Mouse (Mus musculus): ENCODE data around the gene Cyb561d2. TPM values are rescaled to one million over a fixed set of nuclear protein-coding genes. Genes with fewer than 3 reads are reported as not detected.
A peak's percentile ranks its signal among the peaks of the same experiment; 100 is the strongest.

Gene Cyb561d2
- total and polyA plus RNA-seq, 3 experiments = 37.8 to 38.1 TPM; not detected in 1

DNA sequence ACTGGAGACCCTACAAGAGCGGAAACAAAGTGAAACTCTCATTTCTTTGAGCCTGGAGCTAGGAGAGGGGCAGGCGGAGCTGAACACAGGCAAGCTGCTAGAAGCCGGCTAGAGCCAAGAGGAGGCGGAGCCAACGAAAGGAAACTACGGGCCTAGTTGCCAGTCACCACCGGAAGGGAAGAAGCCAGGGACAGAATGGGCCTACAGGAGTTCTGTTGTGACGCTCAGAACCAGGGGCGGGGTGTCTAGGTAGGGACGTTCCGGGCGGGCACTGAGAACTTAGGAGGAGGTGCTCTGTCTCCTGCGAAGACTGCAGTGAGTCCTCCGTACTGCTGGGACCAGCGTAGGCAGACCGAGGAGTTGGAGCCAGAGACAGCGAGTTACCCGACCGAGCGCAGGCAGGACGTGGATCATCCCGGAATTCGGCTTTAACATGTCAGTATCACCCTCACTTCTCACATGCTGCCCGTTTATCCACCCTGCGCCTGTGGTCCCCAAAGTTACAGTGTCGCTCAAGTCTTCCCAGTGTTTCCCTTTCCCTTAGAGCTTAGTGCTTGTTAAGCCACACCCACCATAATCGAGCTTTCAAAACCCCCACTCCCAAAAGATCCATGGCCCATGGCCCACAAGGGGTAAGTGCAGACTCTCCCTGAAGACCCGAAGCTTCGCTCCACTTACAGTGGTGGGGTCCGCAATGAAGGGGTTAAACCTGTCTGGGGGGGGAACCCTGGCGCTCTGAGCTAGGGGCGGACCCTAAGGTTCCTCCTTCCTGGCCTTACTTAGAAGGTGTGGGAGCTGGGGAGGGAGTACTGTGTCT lies 38.7 kb upstream of the Cyb561d2 start, which contains the start of gene Hyal3:
Gene Hyal3 (plus strand): TSS at position 318 of the 817 bp plus-strand sequence.
- Histone ChIP-seq H3K4me1 (ENCODE audit: control insufficient read depth in 1 of 2, insufficient read depth in 2 of 2, low read length in 2 of 2) (peaks cover 2 to 32% of the 10 kb centered on the region in 2 experiments; a peak in 3 of 4 replicates), H3K27me3 (ENCODE audit: control insufficient read depth in 1 of 2, insufficient read depth in 2 of 2, low read length in 2 of 2) (no peaks in the 10 kb centered on the region), H3K79me2 (ENCODE audit: control insufficient read depth, insufficient read depth, low read length, poor library complexity) (peaks cover 30% of the 10 kb centered on the region), H3K27ac (ENCODE audit: control insufficient read depth, low read depth, low read length) (peak within 1 kb of the TSS; percentile 98), H3K9me3 (replicated peaks; ENCODE audit: insufficient read depth, low read length) (no peaks in the 10 kb centered on the region), H3K9ac (ENCODE audit: control insufficient read depth, low read depth, low read length, poor library complexity, severe bottlenecking) (peak within 1 kb of the TSS; percentile 78), H3K4me3 (ENCODE audit: control insufficient read depth in 1 of 2, insufficient read depth in 1 of 2, low read depth in 2 of 2, low read length in 2 of 2) (peak within 1 kb of the TSS; percentile 81 to 98), H3K36me3 (ENCODE audit: control insufficient read depth in 1 of 2, insufficient read depth in 2 of 2, low read length in 2 of 2) (peaks cover 0 to 10% of the 10 kb centered on the region in 2 experiments; a peak in 2 of 4 replicates)
- peak; percentile 96 for DNase-seq (ENCODE audit: low read depth, low spot score)
- TF ChIP-seq E2F4 (IDR thresholded peaks at IDR 0.05; ENCODE audit: borderline replicate concordance, low read depth, low read length) (no peak), EP300 (IDR thresholded peaks at IDR 0.05; ENCODE audit: low read depth in 1 of 2, low read length in 2 of 2) (peak in 1 of 2 experiments; percentile 40; a peak in 1 of 4 replicates), TBP (IDR thresholded peaks at IDR 0.05; ENCODE audit: low read depth, low read length) (peak; percentile 76), NRF1 (IDR thresholded peaks at IDR 0.05; ENCODE audit: insufficient read depth, low read depth, low read length, poor library complexity, severe bottlenecking) (no peak), MXI1 (IDR thresholded peaks at IDR 0.05; ENCODE audit: low read depth, low read length) (peak; percentile 52), CTCF (IDR thresholded peaks at IDR 0.05 in 2 of 3, conservative IDR thresholded peaks at IDR 0.05 in 1 of 3; ENCODE audit: control insufficient read depth in 1 of 3, insufficient read depth in 1 of 3, low read depth in 2 of 3, low read length in 3 of 3, poor library complexity in 1 of 3, severe bottlenecking in 1 of 3) (no peak), POLR2A (IDR thresholded peaks at IDR 0.05; ENCODE audit: control insufficient read depth in 1 of 2, insufficient read depth in 1 of 2, low read depth in 1 of 2, low read length in 2 of 2, poor library complexity in 1 of 2) (peak in 1 of 2 experiments; percentile 84; a peak in 3 of 4 replicates), MYC (IDR thresholded peaks at IDR 0.05; ENCODE audit: low read depth, low read length) (no peak), ETS1 (IDR thresholded peaks at IDR 0.05; ENCODE audit: low read depth, low read length) (peak; percentile 46; the same call in 1 of the 2 replicates), RCOR1 (IDR thresholded peaks at IDR 0.05; ENCODE audit: low read depth, low read length) (no peak), TAL1 (IDR thresholded peaks at IDR 0.05; ENCODE audit: low read length) (no peak), CHD2 (IDR thresholded peaks at IDR 0.05; ENCODE audit: low read length) (no peak), ZC3H11A (IDR thresholded peaks at IDR 0.05; ENCODE audit: low read depth, low read length) (no peak), CHD1 (IDR thresholded peaks at IDR 0.05; ENCODE audit: low read depth, low read length) (no peak), JUND (IDR thresholded peaks at IDR 0.05; ENCODE audit: low read depth, low read length) (no peak), ZKSCAN1 (IDR thresholded peaks at IDR 0.05; ENCODE audit: low read depth, low read length) (no peak), SMC3 (IDR thresholded peaks at IDR 0.05; ENCODE audit: low read depth, low read length) (no peak), MAZ (IDR thresholded peaks at IDR 0.05; ENCODE audit: low read depth, low read length) (peak; percentile 95; the same call in 1 of the 2 replicates), HCFC1 (IDR thresholded peaks at IDR 0.05; ENCODE audit: low read depth, low read length) (peak; percentile 80), MAX (IDR thresholded peaks at IDR 0.05; ENCODE audit: low read length) (peak; percentile 13), RAD21 (IDR thresholded peaks at IDR 0.05; ENCODE audit: low read depth, low read length) (no peak), TCF12 (IDR thresholded peaks at IDR 0.05; ENCODE audit: low read depth, low read length) (peak; percentile 57), GABPA (IDR thresholded peaks at IDR 0.05; ENCODE audit: low read depth, low read length) (no peak), USF1 (IDR thresholded peaks at IDR 0.05; ENCODE audit: low read depth, low read length) (no peak), MEF2A (IDR thresholded peaks at IDR 0.05; ENCODE audit: extremely low read depth, insufficient replicate concordance, low read depth, low read length, poor library complexity, severe bottlenecking) (no peak), KAT2A (conservative IDR thresholded peaks at IDR 0.05; ENCODE audit: low read depth, low read length) (no peak; the same call in 1 of the 2 replicates), USF2 (IDR thresholded peaks at IDR 0.05; ENCODE audit: borderline replicate concordance in 1 of 2, insufficient read depth in 1 of 2, low read depth in 1 of 2, low read length in 2 of 2) (no peak), MYB (IDR thresholded peaks at IDR 0.05; ENCODE audit: low read depth, low read length) (no peak), GATA1 (IDR thresholded peaks at IDR 0.05; ENCODE audit: low read depth, low read length) (no peak), MAFK (IDR thresholded peaks at IDR 0.05; ENCODE audit: borderline replicate concordance, low read depth, low read length) (no peak), POLR2AphosphoS5 (IDR thresholded peaks at IDR 0.05; ENCODE audit: borderline replicate concordance, low read depth, low read length) (peak; percentile 40; the same call in 1 of the 2 replicates), ELF1 (IDR thresholded peaks at IDR 0.05; ENCODE audit: low read depth, low read length) (0 out of 2 replicates have a peak, but pooled peaks have one; percentile 57), POLR2AphosphoS2 (IDR thresholded peaks at IDR 0.05; ENCODE audit: low read length) (peak; percentile 64; the same call in 1 of the 2 replicates), ZMIZ1 (IDR thresholded peaks at IDR 0.05; ENCODE audit: low read depth, low read length) (peak; percentile 74), BHLHE40 (IDR thresholded peaks at IDR 0.05; ENCODE audit: borderline replicate concordance, low read depth, low read length) (no peak)

All from MEL (cell line).